Mouse (Mus musculus): ENCODE results near the gene Six4. TPM values are rescaled to one million over a fixed set of nuclear protein-coding genes. Genes with fewer than 3 reads are reported as not detected.

Gene Six4
- polyA plus RNA-seq, 1 experiment = 5.4 TPM

DNA sequence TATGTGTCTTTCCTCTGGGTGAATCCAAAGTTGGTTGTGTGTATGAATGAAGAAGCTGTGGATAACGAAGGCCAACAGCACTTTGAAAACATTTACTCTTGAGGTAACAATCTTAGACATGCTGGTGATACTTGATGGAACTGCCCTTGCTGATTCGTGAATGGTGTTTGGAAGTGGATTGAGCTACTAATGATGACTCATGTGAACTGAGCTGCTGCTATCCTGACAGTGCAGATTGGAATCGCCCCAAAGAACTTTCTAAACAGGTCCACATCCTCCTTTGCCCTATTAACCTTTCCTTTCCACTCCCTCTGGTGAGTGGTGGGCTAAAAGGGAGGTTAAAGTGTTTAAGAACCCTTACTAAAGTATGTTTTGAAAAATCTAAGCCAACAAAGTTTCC, 27.5 kb upstream of the Six4 start:
- Histone ChIP-seq H3K4me3 (ENCODE audit: insufficient read depth, poor library complexity, severe bottlenecking) (no peak overlapping the region), H3K27me3 (ENCODE audit: control insufficient read depth, insufficient read depth, insufficient read length) (no peaks in the 10 kb centered on the region), H3K79me2 (ENCODE audit: control insufficient read depth, insufficient read depth) (peaks cover 98% of the 10 kb centered on the region), H3K36me3 (ENCODE audit: control insufficient read depth, insufficient read depth) (peaks cover 3% of the 10 kb centered on the region), H3K79me3 (ENCODE audit: low read depth) (peaks cover 65% of the 10 kb centered on the region), H3ac (ENCODE audit: control insufficient read depth, insufficient read length, low read depth) (no peak overlapping the region)
- TF ChIP-seq FOSL1 (IDR thresholded peaks at IDR 0.05; ENCODE audit: insufficient read depth, low read length, poor library complexity, severe bottlenecking) (no peak), CTCF (IDR thresholded peaks at IDR 0.05; ENCODE audit: control insufficient read depth, insufficient read depth, insufficient read length) (no peak), MAX (IDR thresholded peaks at IDR 0.05) (no peak), MYOG (IDR thresholded peaks at IDR 0.05; ENCODE audit: control insufficient read depth, extremely low read depth, insufficient read length) (no peak), MYOD1 (IDR thresholded peaks at IDR 0.05; ENCODE audit: control insufficient read depth, insufficient read length, low read depth) (no peak), USF1 (IDR thresholded peaks at IDR 0.05; ENCODE audit: low read depth) (no peak)

- H3K79me3 ChIP-seq (ENCODE audit: low read depth) = peaks cover 58% of the 10 kb centered on the region
- H3K79me2 ChIP-seq (ENCODE audit: control insufficient read depth, insufficient read depth) = peaks cover 67% of the 10 kb centered on the region
- H3K4me3 ChIP-seq (ENCODE audit: insufficient read depth, poor library complexity, severe bottlenecking) = no peak overlapping the region
- H3K36me3 ChIP-seq (ENCODE audit: control insufficient read depth, insufficient read depth) = no peaks in the 10 kb centered on the region
- TF ChIP-seq MAX (IDR thresholded peaks at IDR 0.05) = no peak
- TF ChIP-seq MYOD1 (IDR thresholded peaks at IDR 0.05; ENCODE audit: control insufficient read depth, insufficient read length, low read depth) = no peak
- no peak for TF ChIP-seq MYOG (IDR thresholded peaks at IDR 0.05; ENCODE audit: control insufficient read depth, extremely low read depth, insufficient read length)
- H3K27me3 ChIP-seq (ENCODE audit: control insufficient read depth, insufficient read depth, insufficient read length) = no peaks in the 10 kb centered on the region
- no peak overlapping the region for H3ac ChIP-seq (ENCODE audit: control insufficient read depth, insufficient read length, low read depth)
Measured at GRCm38 (mm10) chr12:73125250-73125649, 12.0 kb upstream of the Six4 start.

GRCm38 (mm10) chr12:73123093-73124041, 10.1 kb upstream of the Six4 start, which contains the start of gene Mnat1:
Gene Mnat1, plus strand, starts transcription at chr12:73123717.
- peak within 1 kb of the TSS; percentile 71 for H3ac ChIP-seq (ENCODE audit: control insufficient read depth, insufficient read length, low read depth)
- H3K27me3 ChIP-seq (ENCODE audit: control insufficient read depth, insufficient read depth, insufficient read length) = no peaks in the 10 kb centered on the region
- H3K36me3 ChIP-seq (ENCODE audit: control insufficient read depth, insufficient read depth) = no peaks in the 10 kb centered on the region
- H3K4me3 ChIP-seq (ENCODE audit: insufficient read depth, poor library complexity, severe bottlenecking) = peak within 1 kb of the TSS; percentile 65
- H3K79me2 ChIP-seq (ENCODE audit: control insufficient read depth, insufficient read depth) = peaks cover 48% of the 10 kb centered on the region
- peaks cover 45% of the 10 kb centered on the region for H3K79me3 ChIP-seq (ENCODE audit: low read depth)
- TF ChIP-seq MAX (IDR thresholded peaks at IDR 0.05) = peak; percentile 70
- TF ChIP-seq MYOD1 (IDR thresholded peaks at IDR 0.05; ENCODE audit: control insufficient read depth, insufficient read length, low read depth) = no peak

DNA sequence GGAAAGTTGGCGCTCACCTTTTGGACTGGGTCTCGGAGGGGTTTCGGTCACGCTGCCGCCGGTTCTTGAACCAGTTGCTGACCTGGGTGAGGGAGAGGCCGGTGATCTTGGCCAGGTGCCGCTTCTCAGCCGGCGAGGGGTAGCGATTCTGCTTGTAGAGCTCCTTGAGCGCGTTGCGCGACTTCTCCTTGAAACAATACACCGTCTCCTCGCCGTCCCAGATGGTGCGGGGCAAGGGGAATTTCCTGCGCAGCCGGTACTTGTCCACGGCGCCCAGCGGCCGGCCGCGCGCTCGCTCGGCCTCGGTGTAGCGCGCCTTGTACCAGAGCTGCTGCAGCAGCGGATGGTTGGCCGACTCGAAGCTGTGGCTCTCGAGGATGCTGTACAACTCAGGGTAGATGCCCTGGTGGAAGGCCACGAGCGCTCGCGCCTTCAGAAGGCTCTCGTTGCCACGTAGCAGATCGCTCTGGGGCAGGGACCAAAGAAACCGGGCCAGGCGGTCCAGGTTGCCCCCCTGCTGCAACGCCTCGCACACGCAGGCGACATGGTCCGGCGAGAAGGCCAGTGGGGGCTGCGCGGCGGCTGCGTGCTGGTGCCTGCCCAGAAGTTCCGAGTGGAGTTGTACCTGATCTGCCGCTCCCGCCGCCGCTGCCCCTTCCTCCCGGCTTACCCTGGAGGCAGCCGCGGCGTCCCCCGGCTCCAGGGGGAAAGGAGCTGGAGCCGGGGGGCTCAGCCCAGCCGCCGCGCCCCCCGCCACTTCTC, 749 bp downstream of the Six4 start:
- peaks cover 22% of the 10 kb centered on the region for H3K36me3 ChIP-seq (ENCODE audit: control insufficient read depth, insufficient read depth)
- H3ac ChIP-seq (ENCODE audit: control insufficient read depth, insufficient read length, low read depth) = peak overlapping the region; percentile 69
- peak; percentile 14 for TF ChIP-seq MAX (IDR thresholded peaks at IDR 0.05)
- TF ChIP-seq MYOG (IDR thresholded peaks at IDR 0.05; ENCODE audit: control insufficient read depth, extremely low read depth, insufficient read length) = no peak
- TF ChIP-seq USF1 (IDR thresholded peaks at IDR 0.05; ENCODE audit: low read depth) = no peak
- no peak for TF ChIP-seq CTCF (IDR thresholded peaks at IDR 0.05; ENCODE audit: control insufficient read depth, insufficient read depth, insufficient read length)
- peak overlapping the region; percentile 91 for H3K4me3 ChIP-seq (ENCODE audit: insufficient read depth, poor library complexity, severe bottlenecking)
- H3K79me3 ChIP-seq (ENCODE audit: low read depth) = peaks cover 46% of the 10 kb centered on the region
- no peaks in the 10 kb centered on the region for H3K27me3 ChIP-seq (ENCODE audit: control insufficient read depth, insufficient read depth, insufficient read length)
- peaks cover 56% of the 10 kb centered on the region for H3K79me2 ChIP-seq (ENCODE audit: control insufficient read depth, insufficient read depth)

DNA sequence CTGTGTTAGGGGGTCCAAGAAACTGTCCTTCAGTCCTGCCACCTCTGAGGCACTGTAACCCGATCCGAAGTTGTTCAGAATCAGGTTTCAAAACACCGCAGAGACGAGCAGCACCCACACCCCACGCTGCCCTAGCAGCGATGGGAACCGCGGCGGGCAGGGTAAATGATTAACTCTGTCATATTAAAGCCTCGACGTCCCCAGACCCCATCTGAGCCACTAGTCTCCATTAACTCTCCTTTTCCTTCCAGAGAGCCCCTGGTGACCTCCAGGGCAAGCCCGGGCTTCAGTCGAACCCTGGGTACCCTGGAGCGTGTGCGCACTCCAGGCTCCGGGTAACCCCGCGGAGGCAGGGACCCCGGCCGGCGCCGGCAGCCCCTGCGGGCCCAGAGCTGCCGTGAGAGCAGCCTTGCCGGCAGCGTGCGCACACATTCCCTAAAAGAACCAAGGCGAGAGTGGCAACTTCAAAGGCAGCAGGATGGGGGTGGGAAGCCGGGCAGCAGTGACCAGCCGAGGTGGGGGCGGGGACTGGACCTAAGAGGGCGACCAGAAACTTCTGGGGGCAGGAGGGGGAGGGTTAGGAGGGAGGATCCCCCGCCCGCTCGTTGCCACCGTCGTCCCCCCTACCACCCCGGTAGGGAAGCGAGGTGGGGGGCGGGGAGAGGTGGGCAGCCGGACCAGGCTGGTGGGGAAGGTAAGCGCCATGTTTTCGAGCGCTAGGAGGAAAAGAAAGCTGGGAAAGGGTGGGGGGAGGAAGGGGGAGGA, 1.5 kb downstream of the Six4 start:
- H3K79me2 ChIP-seq (ENCODE audit: control insufficient read depth, insufficient read depth) = peaks cover 63% of the 10 kb centered on the region
- no peaks in the 10 kb centered on the region for H3K27me3 ChIP-seq (ENCODE audit: control insufficient read depth, insufficient read depth, insufficient read length)
- H3K79me3 ChIP-seq (ENCODE audit: low read depth) = peaks cover 54% of the 10 kb centered on the region
- peaks cover 30% of the 10 kb centered on the region for H3K36me3 ChIP-seq (ENCODE audit: control insufficient read depth, insufficient read depth)
- H3K4me3 ChIP-seq (ENCODE audit: insufficient read depth, poor library complexity, severe bottlenecking) = peak overlapping the region; percentile 91
- TF ChIP-seq FOSL1 (IDR thresholded peaks at IDR 0.05; ENCODE audit: insufficient read depth, low read length, poor library complexity, severe bottlenecking) (no peak), USF1 (IDR thresholded peaks at IDR 0.05; ENCODE audit: low read depth) (no peak), CEBPB (IDR thresholded peaks at IDR 0.05; ENCODE audit: low read depth) (no peak)
- peak overlapping the region; percentile 69 for H3ac ChIP-seq (ENCODE audit: control insufficient read depth, insufficient read length, low read depth)
